Mouse (Mus musculus): ENCODE measurements around the gene Psg16. TPM values are rescaled to one million over a fixed set of nuclear protein-coding genes. Genes with fewer than 3 reads are reported as not detected.
"Not testable (repeated sequence)": the region's sequence is repeated elsewhere in the genome, so short reads cannot be mapped to it uniquely, and the experiment has no call there.

The Psg16 gene
- polyA plus RNA-seq, 1 experiment from 2014 or later, result 0.19 TPM

DNA sequence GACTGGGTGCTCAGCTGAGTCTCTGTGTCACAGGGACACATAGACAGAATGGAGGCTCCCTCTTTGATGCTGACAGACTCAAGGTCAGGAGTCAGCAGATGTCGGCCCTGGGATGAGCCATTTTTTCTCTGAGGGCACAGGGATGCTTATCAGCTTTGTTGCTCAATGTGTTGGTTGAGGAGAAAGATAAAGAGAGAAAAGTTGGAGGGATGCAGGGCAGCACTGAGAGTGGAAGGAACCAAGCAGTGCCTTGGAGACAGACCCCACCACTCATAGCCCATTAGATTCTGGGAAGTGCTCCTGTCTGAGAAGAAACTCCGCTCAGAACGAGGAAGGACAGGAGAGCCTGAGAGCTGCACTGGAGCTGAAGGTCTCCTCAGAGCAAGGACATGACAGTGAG, 13.9 kb downstream of the Psg16 start:
- 70% methylated on average over 3 of the region's 3 CpGs for WGBS
- no peak overlapping the region for H3K9ac ChIP-seq (replicated peaks; ENCODE audit: low read length)
- H3K27me3 ChIP-seq (ENCODE audit: insufficient read depth, low read length), result no peaks in the 10 kb centered on the region
- no peaks in the 10 kb centered on the region for H3K9me3 ChIP-seq (ENCODE audit: low read length)
- H3K4me3 ChIP-seq (ENCODE audit: low read length), result no peak overlapping the region
- H3K27ac ChIP-seq (ENCODE audit: low read length), result no peak overlapping the region
- no peaks in the 10 kb centered on the region for H3K4me1 ChIP-seq (ENCODE audit: insufficient read depth, low read length)
- H3K36me3 ChIP-seq (ENCODE audit: insufficient read depth, low read length), result no peaks in the 10 kb centered on the region
- ATAC-seq (ENCODE audit: low FRiP score, low TSS enrichment), result no peak
- no peak overlapping the region for H3K4me2 ChIP-seq (replicated peaks; ENCODE audit: low read depth, low read length)

DNA sequence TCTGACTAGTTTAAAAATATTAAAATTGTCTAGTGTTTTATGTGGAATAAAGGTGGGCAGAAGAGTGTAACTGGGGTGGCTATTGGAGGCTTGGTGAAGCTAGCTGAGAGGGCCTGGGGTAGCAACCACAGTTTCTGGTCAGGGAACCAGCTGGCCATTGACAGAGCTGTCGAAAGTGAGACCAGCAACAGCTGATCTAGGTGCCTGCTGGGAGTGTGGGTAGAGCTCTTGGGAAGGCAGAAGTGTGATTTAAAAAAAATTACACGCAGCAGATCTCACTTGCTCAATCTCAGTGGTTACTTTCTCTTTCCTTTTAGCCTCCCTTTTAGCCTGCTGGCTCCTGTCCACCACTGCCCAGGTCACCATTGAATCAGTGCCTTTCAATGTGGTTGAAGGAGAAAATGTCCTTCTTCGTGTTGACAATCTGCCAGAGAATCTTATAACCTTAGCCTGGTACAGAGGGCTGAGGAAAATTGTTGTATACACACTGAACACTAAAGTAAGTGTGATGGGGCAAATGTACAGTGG, 16.3 kb downstream of the Psg16 start:
- Histone ChIP-seq H3K4me1 (ENCODE audit: insufficient read depth, low read length) (no peaks in the 10 kb centered on the region), H3K36me3 (ENCODE audit: insufficient read depth, low read length) (no peaks in the 10 kb centered on the region), H3K9me3 (ENCODE audit: low read length) (no peaks in the 10 kb centered on the region), H3K27ac (ENCODE audit: low read length) (no peak overlapping the region), H3K9ac (replicated peaks; ENCODE audit: low read length) (no peak overlapping the region), H3K4me3 (ENCODE audit: low read length) (no peak overlapping the region), H3K27me3 (ENCODE audit: insufficient read depth, low read length) (no peaks in the 10 kb centered on the region), H3K4me2 (replicated peaks; ENCODE audit: low read depth, low read length) (no peak overlapping the region)
- ATAC-seq (ENCODE audit: low FRiP score, low TSS enrichment), result no peak
- 61% methylated on average over 3 of the region's 3 CpGs for WGBS

DNA sequence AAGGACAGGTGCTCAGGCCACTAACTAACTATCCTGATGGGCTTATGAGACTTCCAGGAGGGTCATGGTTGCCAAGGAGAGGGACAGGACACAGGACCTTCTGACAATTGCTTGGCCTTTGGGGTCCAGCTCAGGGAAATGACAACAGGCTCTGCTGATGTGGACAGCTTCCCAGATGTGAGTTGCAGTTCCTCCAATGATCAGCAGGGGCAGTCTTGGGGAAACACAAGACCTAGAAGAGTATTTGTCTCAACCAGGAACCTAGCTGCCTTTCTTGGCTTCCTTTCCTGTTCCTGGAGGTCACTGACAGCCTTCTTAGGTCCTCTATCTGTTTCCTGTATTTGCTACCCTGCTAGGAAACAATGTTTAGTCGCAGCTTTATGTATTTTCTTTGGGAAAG, 17.4 kb downstream of the Psg16 start:
- H3K4me3 ChIP-seq (ENCODE audit: low read length), result no peak overlapping the region
- H3K9me3 ChIP-seq (ENCODE audit: low read length), result no peaks in the 10 kb centered on the region
- no peak overlapping the region for H3K4me2 ChIP-seq (replicated peaks; ENCODE audit: low read depth, low read length)
- WGBS, result 9% methylated on average over 1 of the region's 1 CpGs
- H3K36me3 ChIP-seq (ENCODE audit: insufficient read depth, low read length), result no peaks in the 10 kb centered on the region
- H3K4me1 ChIP-seq (ENCODE audit: insufficient read depth, low read length), result no peaks in the 10 kb centered on the region
- H3K9ac ChIP-seq (replicated peaks; ENCODE audit: low read length), result no peak overlapping the region
- no peaks in the 10 kb centered on the region for H3K27me3 ChIP-seq (ENCODE audit: insufficient read depth, low read length)
- no peak overlapping the region for H3K27ac ChIP-seq (ENCODE audit: low read length)
- ATAC-seq (ENCODE audit: low FRiP score, low TSS enrichment), result no peak

DNA sequence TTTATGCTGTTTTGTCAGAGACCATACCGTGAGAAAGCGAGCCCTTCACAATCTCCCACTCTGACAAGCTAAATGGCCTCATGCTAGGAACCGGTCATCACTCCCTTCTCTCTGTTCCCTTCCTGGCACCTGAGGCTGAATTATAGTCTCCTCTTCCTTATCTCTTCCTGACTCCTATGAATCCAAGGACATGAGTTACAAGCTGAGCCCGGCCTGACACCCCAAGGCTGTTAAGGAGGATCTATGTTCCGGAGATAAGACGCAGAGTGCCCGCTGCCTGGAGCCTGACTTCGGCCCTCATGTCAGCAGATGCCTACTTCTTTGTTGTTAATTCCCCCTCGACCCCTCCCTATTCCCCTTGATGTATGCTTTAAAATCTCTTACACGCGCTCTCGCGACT, 27.8 kb downstream of the Psg16 start:
- H3K4me1 ChIP-seq (ENCODE audit: insufficient read depth, low read length); H3K36me3 ChIP-seq (ENCODE audit: insufficient read depth, low read length); H3K9me3 ChIP-seq (ENCODE audit: low read length); ATAC-seq (ENCODE audit: low FRiP score, low TSS enrichment); H3K27ac ChIP-seq (ENCODE audit: low read length); H3K4me2 ChIP-seq (replicated peaks; ENCODE audit: low read depth, low read length); H3K9ac ChIP-seq (replicated peaks; ENCODE audit: low read length); H3K27me3 ChIP-seq (ENCODE audit: insufficient read depth, low read length); H3K4me3 ChIP-seq (ENCODE audit: low read length): not testable (repeated sequence)
- WGBS, result 84% methylated on average over 13 of the region's 13 CpGs

DNA sequence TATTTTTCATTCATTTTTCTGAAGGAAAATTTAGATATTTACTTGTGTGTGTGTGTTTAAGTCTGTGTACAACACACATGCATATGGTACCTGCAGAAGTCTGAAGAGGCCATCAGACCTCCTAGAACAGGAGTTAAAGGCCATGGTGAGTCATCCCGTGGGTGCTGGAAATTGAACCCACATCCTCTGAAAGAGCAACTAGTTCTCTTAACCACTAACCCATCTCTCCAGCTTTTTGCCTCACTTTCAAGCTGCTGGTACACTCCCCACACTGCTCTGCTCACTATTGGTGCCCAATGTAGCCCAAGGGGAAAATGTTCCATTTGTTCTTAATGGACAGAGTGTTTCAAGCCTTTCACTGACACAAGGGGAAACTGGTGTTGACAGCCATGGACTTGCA, 61.5 kb downstream of the Psg16 start:
- no peak overlapping the region for H3K4me2 ChIP-seq (replicated peaks; ENCODE audit: low read depth, low read length)
- no peaks in the 10 kb centered on the region for H3K27me3 ChIP-seq (ENCODE audit: insufficient read depth, low read length)
- no peaks in the 10 kb centered on the region for H3K9me3 ChIP-seq (ENCODE audit: low read length)
- no peak overlapping the region for H3K4me3 ChIP-seq (ENCODE audit: low read length)
- WGBS, result 77% methylated on average over 1 of the region's 1 CpGs
- no peaks in the 10 kb centered on the region for H3K4me1 ChIP-seq (ENCODE audit: insufficient read depth, low read length)
- ATAC-seq (ENCODE audit: low FRiP score, low TSS enrichment), result no peak
- H3K9ac ChIP-seq (replicated peaks; ENCODE audit: low read length), result no peak overlapping the region
- H3K27ac ChIP-seq (ENCODE audit: low read length), result no peak overlapping the region
- H3K36me3 ChIP-seq (ENCODE audit: insufficient read depth, low read length), result no peaks in the 10 kb centered on the region

DNA sequence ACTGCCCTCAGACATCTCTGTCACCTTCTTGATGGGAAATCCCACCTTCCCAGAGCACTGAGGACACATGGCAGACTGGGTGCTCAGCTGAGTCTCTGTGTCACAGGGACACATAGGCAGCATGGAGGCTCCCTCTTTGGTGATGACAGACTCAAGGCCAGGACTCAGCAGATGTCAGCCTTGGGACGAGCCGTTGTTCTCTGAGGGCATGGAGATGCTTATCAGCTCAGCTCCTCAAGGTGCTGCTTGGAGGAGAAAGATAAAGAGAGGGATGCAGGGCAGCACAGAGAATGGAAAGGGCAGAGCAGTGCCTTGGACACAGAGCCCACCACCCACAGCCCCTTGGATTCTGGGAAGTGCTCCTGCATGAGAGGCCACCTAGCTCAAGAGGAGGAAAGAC, 76.1 kb downstream of the Psg16 start, which contains the start of gene Ceacam3:
TSS of gene Ceacam3 (plus strand) at position 352 of the 400 bp plus-strand sequence.
- no peaks in the 10 kb centered on the region for H3K27me3 ChIP-seq (ENCODE audit: insufficient read depth, low read length)
- no peaks in the 10 kb centered on the region for H3K9me3 ChIP-seq (ENCODE audit: low read length)
- H3K4me3 ChIP-seq (ENCODE audit: low read length), result no peak within 1 kb of the TSS
- H3K36me3 ChIP-seq (ENCODE audit: insufficient read depth, low read length), result no peaks in the 10 kb centered on the region
- ATAC-seq (ENCODE audit: low FRiP score, low TSS enrichment), result no peak
- H3K27ac ChIP-seq (ENCODE audit: low read length), result no peak within 1 kb of the TSS
- no peak within 1 kb of the TSS for H3K9ac ChIP-seq (replicated peaks; ENCODE audit: low read length)
- H3K4me1 ChIP-seq (ENCODE audit: insufficient read depth, low read length), result no peaks in the 10 kb centered on the region
- 95% methylated on average over 2 of the region's 2 CpGs for WGBS
- no peak within 1 kb of the TSS for H3K4me2 ChIP-seq (replicated peaks; ENCODE audit: low read depth, low read length)

DNA sequence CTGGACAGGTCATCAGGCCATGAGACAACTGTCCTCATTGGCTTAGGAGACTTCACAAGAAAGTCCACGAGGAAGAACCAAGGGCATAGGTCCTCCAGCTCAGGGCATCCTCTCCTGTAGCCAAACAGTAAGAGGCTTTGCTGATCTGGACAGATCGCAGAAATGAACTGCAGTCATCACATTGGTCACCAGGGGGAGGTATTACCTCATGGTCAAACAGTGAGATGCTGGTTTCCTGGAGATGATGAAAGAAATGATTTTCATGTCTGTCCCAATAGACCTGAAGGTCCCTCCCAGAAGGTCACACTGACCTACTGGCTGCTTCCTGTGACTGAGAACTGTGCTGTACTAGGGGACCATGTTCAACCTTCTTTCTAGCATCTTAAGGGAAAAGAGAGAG, 81.8 kb downstream of the Psg16 start:
- H3K4me2 ChIP-seq (replicated peaks; ENCODE audit: low read depth, low read length), result no peak overlapping the region
- ATAC-seq (ENCODE audit: low FRiP score, low TSS enrichment), result no peak
- H3K27me3 ChIP-seq (ENCODE audit: insufficient read depth, low read length), result no peaks in the 10 kb centered on the region
- H3K9me3 ChIP-seq (ENCODE audit: low read length), result no peaks in the 10 kb centered on the region
- H3K4me1 ChIP-seq (ENCODE audit: insufficient read depth, low read length), result no peaks in the 10 kb centered on the region
- 42% methylated on average over 2 of the region's 2 CpGs for WGBS
- no peak overlapping the region for H3K4me3 ChIP-seq (ENCODE audit: low read length)
- H3K9ac ChIP-seq (replicated peaks; ENCODE audit: low read length), result no peak overlapping the region
- no peak overlapping the region for H3K27ac ChIP-seq (ENCODE audit: low read length)
- H3K36me3 ChIP-seq (ENCODE audit: insufficient read depth, low read length), result no peaks in the 10 kb centered on the region

DNA sequence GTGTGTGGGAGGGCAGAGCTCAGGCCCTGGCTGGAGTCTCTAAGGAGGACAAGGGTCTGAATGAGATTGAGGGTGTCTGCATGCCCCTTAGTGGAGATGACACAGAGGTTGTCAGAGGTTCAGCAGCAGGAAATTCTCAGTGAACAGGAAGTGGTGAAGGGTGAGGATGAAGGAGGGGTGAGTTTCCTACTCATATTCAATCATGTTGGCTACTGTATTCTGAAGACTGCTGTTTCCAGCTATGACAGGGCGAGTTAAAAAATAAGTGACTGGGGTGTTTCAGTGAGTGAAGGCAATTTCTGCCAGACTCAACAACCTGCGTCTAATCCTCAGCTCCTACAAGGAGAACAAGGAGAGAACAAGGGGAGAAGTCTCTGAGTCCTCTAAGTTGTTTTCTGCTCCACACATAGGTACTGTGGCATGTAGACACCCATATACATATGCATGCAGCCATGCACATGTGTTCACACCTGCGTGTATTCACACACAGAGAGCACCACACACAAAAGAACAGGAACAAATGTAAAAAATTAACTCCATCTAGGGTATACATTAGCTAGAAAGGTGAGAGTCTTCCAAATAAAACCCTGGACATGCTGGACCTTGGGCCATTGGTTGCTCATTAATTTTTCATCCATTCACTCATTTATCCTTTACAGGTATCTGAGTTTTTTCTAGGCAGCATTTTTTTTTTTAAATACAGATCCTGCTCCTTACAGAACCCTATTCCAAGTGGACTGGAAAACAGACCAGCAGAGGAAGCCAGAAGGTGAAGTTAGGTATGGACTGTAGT, 83.2 kb downstream of the Psg16 start:
- Histone ChIP-seq H3K9me3 (ENCODE audit: low read length) (no peaks in the 10 kb centered on the region), H3K4me2 (replicated peaks; ENCODE audit: low read depth, low read length) (no peak overlapping the region), H3K4me1 (ENCODE audit: insufficient read depth, low read length) (no peaks in the 10 kb centered on the region), H3K27ac (ENCODE audit: low read length) (no peak overlapping the region; the same call in 1 of the 2 replicates), H3K36me3 (ENCODE audit: insufficient read depth, low read length) (no peaks in the 10 kb centered on the region), H3K27me3 (ENCODE audit: insufficient read depth, low read length) (no peaks in the 10 kb centered on the region), H3K9ac (replicated peaks; ENCODE audit: low read length) (no peak overlapping the region), H3K4me3 (ENCODE audit: low read length) (no peak overlapping the region)
- WGBS, result 68% methylated on average over 3 of the region's 3 CpGs
- ATAC-seq (ENCODE audit: low FRiP score, low TSS enrichment), result no peak

DNA sequence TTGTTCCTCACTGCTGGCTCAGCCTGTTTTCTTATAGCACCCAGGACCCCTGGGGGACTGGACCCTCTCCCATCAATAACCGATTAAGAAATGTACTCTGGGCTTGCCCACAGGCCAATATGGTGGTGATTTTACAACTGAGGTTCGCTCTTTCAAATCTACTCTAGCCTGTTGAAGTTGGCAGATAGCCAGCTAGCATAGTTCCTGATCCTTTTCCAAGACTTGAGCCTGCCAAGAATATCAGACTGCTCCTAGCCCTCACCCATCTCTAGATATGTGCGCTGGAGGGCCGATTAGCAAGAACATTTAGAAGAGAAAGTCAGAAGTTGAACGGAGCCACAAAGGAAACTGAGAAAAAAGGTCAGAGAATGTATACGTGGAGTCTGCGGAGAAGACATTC, 85.2 kb downstream of the Psg16 start:
- 73% methylated on average over 7 of the region's 7 CpGs for WGBS
- no peaks in the 10 kb centered on the region for H3K4me1 ChIP-seq (ENCODE audit: insufficient read depth, low read length)
- no peak overlapping the region for H3K9ac ChIP-seq (replicated peaks; ENCODE audit: low read length)
- ATAC-seq (ENCODE audit: low FRiP score, low TSS enrichment), result no peak
- no peak overlapping the region for H3K27ac ChIP-seq (ENCODE audit: low read length)
- no peak overlapping the region for H3K4me3 ChIP-seq (ENCODE audit: low read length)
- H3K9me3 ChIP-seq (ENCODE audit: low read length), result no peaks in the 10 kb centered on the region
- H3K27me3 ChIP-seq (ENCODE audit: insufficient read depth, low read length), result no peaks in the 10 kb centered on the region
- H3K4me2 ChIP-seq (replicated peaks; ENCODE audit: low read depth, low read length), result no peak overlapping the region
- no peaks in the 10 kb centered on the region for H3K36me3 ChIP-seq (ENCODE audit: insufficient read depth, low read length)

DNA sequence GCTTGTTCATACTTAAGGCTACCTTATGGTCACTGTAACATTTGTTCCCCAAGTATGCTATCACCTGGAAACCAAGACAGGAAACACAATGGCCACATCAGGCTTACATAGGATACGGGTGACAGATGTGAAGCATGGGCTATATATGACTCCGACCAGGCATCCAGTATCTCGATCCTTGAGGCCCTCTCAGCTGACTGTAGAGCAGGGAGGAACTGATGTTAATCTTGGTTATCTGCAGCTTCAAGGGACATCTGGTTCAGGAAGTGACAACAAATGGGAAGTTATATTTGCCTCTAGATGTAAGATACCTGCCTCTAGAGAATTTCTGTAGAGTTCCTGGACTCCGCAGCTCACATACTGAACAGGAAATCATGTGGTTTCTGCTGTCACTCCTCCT, 98.0 kb downstream of the Psg16 start:
- no peak for ATAC-seq (ENCODE audit: low FRiP score, low TSS enrichment)
- no peak overlapping the region for H3K9ac ChIP-seq (replicated peaks; ENCODE audit: low read length)
- no peaks in the 10 kb centered on the region for H3K36me3 ChIP-seq (ENCODE audit: insufficient read depth, low read length)
- no peak overlapping the region for H3K4me2 ChIP-seq (replicated peaks; ENCODE audit: low read depth, low read length)
- H3K9me3 ChIP-seq (ENCODE audit: low read length), result 0 out of 2 replicates have a peak, but pooled peaks cover 7% of the 10 kb centered on the region
- no peak overlapping the region for H3K27ac ChIP-seq (ENCODE audit: low read length)
- H3K27me3 ChIP-seq (ENCODE audit: insufficient read depth, low read length), result no peaks in the 10 kb centered on the region
- 92% methylated on average over 4 of the region's 4 CpGs for WGBS
- no peaks in the 10 kb centered on the region for H3K4me1 ChIP-seq (ENCODE audit: insufficient read depth, low read length)
- no peak overlapping the region for H3K4me3 ChIP-seq (ENCODE audit: low read length)
